Mouse (Mus musculus) left cerebral cortex, postnatal 25 days (tissue): ENCODE measurements at regions not wholly inside any gene's neighbourhood (a gene's known extent, or its start where the extent isn't known, plus 50 kb on each side); places are given as distances from the start of the nearest gene placed in this dataset.

Source experiments
- DNase-seq, 2 experiments: peaks; one replicate each; pipeline ENCODE4 v3.0.0; 2022; ENCODE audit warnings: low spot score in 2 of 2, mixed read lengths in 1 of 2
- intact Hi-C: fragments of 180-260 bp; cut with DNase I; formaldehyde crosslinking; loops from one replicate; pipeline ENCODE4 v1.15.1; 2025

DNA sequence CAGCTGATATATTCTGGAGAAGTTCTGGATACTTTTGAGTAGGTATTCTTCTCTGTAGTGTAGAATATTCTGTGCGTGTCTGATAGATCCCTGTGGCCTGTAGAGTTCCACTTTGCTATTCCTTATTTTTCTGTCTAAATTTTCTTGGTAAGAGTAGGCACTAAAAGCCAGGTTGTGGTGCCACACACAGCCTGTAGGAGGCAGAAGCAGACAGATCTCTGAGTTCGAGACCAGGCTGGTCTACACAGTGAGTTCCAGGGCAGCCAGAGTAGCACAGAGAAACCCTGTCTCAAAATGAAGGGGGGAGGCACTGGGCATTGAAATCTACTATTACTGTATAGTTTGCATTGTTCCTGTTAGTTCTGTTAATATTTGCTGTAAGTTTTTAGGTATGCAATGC lies 147.4 kb downstream of the Icos start:
- no peak for DNase-seq
- intact Hi-C loops = no loop called here

DNA sequence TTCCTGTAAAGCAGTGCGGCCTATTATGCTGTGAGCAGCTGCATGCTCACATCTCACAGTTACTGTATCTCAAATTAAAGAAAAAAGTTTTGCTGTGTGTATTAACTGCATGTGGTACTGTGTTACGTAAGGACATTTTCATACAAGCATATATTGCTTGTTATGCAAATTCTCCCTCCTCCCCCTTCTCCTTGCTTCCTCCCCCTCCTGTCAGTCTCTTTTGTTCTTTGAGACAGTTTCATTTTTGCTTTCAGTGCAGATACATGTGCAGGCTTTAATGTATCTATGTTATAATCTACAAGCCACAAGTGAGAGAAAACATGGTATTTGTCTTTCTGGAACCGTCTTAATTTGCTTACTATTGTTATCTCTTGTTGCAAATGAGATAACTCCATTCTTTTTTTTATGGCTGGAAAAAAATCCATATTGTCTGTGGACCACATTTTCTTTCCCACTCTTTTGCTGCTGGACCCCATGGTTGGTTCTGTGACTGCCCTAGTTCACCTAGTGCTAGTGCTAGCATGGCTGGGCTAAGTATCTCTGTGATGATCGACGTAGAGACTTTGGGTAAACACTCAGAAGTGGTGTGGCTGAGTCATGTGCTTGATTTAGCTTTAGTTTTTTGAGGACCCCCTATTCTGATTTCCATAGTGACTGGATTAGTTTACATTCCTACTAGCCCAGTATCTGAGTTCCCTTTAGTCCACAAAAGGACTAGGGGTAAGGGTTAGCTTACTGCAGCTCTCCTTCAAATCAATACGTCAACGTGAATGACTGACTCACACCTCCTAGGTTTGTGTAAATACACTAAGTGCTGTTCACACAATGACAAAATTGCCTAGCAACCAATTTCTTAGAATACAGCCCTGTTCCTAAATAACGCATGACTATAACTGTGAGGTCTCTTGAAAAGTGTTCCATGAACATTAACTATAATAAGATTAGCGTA lies 158.1 kb downstream of the Icos start:
- no peak for DNase-seq
- intact Hi-C loops = loop anchor here (5.0 kb wide), 2 partner anchors 241 to 1566 kb away; partner anchors contain the start of gene Nrp2

DNA sequence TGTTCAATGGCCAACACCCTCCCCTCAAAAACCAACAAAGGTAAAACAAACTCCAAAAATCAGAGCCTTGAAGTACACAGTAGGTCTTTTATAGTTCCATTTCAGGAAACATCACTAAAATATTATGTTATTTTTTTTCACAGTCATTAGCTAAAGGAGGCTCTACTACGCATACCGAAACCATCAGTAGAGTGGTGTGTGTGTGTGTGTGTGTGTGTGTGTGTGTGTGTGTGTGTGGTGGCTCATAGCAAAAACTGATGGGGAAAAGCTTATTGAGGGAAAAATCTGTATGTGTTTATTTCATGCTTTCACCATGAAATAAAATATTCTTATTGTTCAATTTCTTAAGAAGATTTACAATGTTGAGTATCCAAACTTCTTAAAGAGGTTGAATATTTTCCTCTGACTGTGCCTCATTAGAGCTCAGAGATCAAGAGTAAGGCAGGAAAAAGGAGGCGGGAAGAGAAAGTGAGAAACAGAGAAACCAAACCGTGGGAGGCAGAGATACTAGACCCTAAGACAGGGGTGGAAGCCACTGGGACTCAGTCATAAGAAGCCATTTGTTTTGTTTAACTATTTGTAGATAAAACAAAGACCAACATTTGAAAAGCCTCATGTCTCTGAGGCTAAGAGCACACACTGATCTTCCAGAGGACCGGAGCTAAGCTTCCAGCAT lies 159.6 kb downstream of the Icos start:
- intact Hi-C loops = loop anchor here (5.0 kb wide), 2 partner anchors 240 to 1565 kb away; partner anchors contain the start of gene Nrp2
- DNase-seq = no peak

DNA sequence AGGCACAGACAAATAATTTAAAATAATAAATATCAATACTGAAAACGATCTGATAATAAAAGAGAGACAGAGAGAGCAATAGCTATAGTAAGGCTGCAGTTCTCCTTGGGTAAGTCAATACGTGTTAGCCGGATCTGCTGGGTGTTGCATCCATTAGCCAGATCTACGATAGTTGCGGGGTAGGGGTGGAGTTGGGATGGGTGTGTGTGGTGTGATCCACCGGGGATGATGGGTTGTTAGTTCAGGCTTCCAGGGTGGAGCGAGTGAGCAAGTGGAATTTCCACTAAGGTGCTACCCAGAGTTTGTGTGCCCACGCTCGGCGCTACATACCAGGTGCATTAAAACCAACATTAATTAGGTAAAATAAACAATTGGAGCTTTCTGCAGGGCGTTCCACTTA lies 160.2 kb downstream of the Icos start:
- intact Hi-C loops = loop anchor here (5.0 kb wide), 2 partner anchors 239 to 1564 kb away; partner anchors contain the start of gene Nrp2
- DNase-seq = no peak

DNA sequence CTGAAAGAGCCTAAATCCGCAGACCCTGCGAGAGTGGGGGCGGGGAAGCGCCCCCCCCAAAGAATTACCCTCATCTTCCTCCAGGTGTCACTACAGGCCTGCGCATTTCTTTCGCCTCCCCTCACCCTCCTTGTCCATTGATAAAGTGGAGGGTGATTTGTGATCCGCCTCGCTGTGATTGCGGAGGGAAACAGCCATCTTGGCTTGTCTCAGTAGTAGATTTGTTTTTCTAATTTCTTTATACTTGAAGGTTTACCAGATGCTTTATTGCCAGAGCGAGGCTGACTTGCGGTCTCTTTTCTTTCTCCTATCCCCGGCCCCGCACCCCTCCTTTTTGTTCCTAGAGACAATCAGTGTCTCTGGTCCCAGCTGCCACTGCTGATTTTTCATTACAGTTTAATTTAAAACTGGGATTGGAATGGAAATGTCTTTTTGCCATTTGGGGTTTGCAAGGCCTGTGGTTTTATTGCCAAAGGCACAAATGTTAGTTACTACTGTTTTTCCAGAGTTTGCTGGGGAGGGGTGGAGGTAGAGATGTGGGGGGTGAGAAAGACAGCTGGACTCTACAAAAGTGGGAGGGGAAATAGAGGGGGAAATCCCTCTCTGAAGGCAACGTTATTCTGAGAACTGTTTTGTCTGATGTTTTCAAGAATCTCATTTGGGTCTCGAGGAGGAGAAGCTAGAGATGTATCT lies 161.7 kb downstream of the Icos start:
- intact Hi-C loops = loop anchor here (5.0 kb wide), 2 partner anchors 238 to 1563 kb away; partner anchors contain the start of gene Nrp2
- peak; percentile 33 to 48 for DNase-seq

DNA sequence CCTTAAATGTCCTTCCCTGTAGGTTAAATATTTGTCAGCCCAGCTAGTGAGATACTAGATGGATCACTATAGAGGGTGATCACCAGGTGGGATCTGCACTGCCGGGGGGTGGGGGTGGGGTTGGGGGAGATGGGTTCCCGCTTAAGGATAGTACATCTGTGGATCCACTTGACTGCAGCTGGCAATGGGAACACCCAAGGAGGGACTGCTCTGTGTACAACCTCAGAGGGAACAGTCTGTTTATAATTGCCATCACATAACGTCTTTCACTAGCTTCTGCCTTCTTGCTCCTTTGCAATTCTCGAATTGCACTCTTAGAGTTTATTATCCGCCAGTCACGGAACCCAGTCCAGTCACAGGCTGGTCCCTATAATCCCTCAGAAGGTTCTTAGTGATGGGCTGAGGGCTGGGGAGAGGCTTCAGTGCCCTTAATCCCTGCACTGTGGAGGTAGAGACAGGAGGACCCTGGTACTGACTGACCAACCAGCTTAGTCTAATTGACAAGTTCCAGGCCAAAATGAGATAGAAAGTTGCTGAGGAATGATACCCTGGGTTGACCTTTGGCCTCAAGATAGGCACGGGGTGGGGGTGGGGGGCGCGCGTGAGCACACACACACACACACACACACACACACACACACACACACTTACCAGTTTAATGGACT lies 162.4 kb downstream of the Icos start:
- intact Hi-C loops = loop anchor here (5.0 kb wide), 2 partner anchors 237 to 1562 kb away; partner anchors contain the start of gene Nrp2
- DNase-seq = no peak

DNA sequence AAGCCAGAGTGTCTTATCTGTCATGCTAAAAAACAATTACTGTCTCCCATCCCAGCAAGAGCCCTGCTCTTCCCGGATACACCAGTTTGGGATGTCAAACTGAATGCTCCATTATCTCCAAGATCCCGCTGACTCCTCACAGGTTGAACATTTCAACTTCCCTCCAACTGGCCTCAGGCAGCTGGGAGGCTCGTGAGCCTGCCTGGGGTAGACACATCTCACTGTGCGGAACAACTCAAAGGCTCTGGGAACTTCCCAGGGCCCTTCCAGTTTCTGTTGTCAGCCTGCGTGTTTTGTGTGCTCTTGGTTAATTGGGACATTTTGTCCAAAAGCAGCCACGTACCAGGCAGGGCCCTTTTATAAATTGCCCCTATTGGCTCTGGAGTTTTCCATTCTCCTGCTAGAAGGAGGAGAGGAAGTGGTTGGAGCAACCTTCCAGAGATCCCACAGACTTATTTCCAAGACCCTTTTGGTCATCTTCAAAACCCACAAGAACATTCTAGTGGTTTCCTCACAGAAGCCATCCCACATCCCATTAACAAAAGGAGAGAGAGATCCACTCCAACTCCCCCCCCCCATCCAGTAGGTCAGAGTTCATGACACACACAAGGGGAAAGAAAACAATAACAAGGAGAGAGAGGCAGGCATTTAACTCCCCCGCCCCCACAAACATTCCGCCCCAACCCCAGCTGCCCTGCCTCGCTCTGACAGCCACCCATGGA lies 163.3 kb downstream of the Icos start:
- DNase-seq = no peak
- intact Hi-C loops = no loop called here

DNA sequence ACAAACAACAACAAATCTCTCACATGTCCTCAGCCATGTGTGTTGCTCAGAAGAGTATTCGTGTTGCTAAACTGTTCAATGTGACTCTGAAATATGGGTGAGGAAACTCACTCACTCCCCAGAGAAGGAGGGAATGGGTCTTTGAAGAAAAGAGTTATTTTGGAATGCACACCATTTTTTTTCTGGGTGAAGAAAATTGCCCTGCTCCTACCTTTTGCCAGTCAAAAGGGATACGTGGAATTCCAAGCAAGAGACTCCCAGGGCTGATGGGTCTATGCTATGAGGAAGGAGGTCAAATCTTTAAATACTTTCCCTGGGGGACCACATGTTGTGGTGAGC lies 163.8 kb downstream of the Icos start:
- no peak for DNase-seq
- intact Hi-C loops = no loop called here

DNA sequence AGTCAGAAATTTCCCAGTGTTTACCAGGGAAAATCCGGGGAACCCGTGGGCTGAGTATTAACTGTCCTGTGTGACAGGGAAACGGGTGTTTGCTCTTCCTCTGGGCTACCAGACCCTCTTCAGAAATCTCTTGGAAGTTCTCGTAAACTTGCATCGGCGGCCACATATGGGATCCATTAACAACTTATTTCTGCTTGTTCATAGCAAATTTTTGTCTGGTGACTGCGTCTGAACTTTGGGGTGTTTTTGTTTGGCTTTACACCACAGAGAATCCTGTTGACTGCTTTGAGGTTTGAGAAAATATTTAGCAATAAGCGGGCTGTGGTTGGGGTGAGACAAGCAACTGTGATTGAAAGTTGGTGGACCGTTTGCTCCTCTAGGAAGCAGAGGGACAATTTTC lies 164.2 kb downstream of the Icos start:
- intact Hi-C loops = no loop called here
- no peak for DNase-seq

DNA sequence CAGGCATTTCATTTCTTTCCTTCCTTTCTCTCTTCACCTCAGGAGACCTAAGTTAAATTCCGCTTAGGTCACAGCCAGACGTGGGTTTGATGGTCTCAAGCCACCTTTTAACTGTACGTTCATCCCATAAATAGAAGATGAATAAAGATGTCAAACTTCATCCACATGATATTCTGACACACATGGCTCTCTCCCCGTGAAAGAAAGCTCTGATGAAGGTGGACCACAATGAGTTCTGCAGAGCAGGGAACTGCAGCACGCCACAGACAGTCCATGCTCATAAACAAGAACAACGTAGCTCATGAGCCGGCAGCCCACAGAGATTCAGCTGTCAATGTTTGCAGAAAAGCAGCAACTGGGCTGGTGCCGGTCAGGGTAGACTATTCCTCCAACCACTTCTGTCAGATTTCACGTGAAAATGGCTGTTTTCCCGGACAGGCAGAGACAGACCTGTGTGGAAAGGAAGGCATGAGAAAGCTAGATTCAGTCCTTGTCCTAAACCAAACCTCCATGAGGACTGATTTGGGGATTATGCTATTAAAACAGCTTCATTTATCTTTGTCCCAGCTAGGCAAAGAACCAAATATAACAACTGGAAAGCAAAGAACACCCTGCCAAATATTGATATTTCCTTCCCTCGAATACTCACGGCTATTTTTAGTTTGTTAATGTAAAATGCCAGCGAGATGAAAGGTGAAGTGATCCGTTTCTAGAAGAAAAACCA lies 165.5 kb downstream of the Icos start:
- intact Hi-C loops = no loop called here
- DNase-seq = no peak

DNA sequence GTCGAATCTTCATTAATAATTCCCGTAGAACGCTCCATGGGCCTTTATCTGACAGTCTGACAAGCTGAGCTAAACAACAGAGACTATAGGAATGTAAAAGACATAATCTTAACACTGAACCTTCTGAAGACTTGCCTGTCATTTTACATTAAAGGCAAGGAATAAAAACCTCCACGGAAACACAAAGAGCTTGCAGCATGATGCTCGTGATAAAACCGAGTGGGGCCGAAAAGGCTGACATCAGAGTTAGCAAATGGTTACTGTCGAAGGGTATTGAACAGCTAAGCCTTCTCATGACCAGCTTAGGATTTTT lies 166.0 kb downstream of the Icos start:
- no peak for DNase-seq
- intact Hi-C loops = no loop called here

DNA sequence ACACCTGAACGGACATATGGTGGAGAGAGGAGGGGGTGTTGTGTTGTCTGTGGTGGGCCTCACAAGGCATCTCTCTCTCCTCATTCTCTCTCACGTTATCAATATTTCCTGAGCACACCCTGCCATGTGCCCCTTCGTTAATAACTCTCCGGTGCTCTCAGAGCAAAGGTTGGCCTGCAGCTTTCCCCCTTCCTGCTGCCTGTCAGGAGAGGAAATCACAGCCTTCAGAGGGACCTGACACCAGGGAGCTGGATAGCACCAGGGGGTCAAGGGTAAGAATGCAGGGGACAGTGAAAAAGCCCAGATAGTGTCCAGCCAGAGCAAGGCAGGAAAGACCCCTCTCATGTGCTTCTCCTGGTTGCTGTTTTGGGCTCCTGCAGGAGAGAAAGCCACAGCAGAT lies 167.3 kb downstream of the Icos start:
- intact Hi-C loops = no loop called here
- no peak for DNase-seq

DNA sequence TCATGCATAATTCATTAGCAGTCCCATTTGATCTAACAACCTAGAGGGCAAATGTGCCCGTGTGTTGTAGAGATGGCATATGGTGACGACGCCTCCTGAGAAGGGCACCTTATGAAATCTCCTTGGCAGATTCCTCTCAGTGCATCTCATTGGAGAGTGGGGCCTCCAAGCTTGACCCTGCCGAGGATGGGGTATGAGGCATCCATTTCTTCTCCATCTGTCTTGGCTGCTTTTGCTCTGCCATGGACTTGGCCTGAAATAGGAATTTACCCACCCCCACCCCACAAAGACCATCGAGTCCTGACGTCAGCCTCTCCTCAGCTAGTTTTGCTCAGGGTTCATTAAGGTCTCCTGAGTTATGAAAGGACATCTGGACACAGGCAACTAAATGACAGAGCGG lies 167.8 kb downstream of the Icos start:
- intact Hi-C loops = no loop called here
- DNase-seq = no peak

DNA sequence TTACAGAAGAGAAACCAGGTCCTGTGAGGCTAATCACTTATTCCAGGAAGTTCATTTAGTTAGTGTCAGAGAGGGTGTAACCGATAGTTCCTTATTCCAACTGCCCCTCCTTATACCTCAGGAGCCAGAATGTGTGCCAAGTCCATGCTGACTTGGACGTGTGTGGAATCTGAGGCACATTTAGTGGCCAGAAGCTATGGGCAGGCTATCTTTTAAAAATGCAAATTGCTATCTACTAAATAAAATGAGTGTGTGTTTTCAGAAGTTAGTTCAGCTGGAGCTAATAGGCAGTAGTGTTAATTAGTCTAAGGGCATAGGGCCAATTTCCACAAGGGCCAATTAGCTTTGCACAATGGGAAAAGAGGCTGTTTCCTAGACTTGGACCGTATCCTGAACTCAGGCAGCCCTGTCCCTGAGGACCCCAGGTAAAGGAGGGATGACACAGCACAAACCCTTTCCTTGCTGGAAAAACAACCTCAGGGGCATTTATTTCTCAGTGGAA lies 168.5 kb downstream of the Icos start:
- DNase-seq = no peak
- intact Hi-C loops = no loop called here

DNA sequence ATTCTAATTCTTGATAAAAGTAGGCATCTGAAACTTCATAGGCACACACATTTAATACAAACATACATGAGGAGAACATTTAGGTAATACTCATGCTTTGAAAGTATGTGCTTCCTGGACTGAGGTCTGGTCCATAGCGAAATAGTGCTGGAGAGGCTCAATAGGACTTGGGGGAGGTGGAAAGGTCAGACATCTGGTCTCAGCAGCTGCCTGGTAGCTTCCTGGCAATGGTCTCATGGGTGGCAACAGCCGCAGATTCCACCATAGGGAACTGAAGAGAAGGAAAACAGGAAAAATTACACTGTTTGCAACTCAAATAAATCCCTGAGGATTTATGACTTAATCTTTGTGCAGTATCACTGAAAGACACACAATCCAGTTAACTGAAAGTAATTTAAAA lies 174.0 kb downstream of the Icos start:
- intact Hi-C loops = no loop called here
- no peak for DNase-seq

DNA sequence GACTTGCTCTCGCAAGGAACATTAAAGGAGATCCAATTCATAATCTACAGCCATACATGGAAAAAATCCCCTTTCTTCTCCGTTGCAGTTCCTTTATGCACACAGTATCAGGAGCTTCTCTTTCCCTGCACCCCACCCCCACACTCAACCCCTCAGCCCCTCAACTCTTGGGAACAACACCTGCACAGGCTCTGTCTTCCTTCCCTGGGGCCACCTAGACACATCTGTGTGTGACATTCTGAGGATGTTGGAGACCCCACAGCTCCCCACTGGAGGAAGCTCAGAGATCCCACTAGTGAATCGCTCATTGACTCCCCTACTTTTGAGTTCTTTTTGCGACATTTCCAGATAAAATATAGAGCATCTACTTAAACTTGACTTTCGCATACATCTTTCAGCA lies 174.4 kb downstream of the Icos start:
- intact Hi-C loops = no loop called here
- no peak for DNase-seq

DNA sequence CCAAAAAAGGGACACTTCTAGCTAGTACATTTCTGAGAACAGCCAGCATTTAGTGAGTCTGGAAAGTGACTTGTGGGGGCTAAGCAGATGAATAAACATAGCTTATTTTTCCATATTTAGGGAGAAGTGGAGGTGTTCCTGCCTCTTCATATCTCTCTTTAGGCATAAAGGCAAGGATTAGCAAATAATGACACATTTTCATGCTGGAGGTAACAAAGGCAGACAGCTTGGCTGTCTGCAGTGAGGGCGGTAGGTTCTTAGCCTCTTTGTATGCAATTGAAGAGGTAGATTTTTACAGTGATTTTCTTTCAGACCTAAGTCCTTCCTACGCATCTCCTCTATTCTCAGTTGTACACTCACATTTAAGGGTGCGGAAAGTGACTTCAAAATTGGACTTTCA lies 176.5 kb downstream of the Icos start:
- intact Hi-C loops = no loop called here
- peak in 1 of 2 experiments; percentile 68 for DNase-seq

DNA sequence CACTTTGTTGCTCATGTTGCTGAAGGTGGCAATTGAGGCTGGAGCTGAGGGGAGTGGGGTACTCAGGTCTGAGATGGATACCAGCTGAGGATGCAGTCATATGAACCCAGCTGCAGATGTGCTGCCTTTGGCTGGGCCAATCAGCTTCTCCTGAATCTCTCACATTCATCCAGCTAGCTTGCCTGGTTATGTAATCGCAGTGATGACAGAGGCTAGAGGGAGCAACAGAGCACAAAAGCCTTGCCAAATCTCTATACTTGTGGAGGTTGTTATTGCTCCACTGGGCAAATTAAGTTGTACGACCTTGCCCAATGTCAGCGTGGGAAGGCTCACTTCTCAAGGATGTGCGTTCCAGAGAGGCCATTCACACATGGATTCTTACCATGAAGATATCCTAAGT lies 179.5 kb downstream of the Icos start:
- intact Hi-C loops = no loop called here
- DNase-seq = no peak

DNA sequence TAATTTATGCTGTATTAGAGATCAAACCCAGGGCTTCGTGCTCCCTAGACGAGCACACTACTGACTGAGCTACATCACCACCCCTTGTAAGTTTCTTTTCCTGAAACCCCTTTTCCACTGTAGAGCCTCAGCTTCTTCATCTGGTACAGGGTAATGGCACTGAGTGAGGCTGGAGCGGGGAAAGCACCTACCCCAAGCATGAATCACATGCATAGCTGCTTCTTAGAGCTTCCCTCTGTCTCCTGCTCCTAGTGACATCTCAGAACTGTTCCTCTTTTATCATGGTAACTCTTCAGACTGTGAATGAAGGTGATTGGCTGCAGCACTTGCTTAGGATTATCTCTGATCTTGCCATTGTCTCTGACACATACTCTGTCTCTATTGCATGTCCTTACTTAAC lies 182.8 kb downstream of the Icos start:
- no peak for DNase-seq
- intact Hi-C loops = no loop called here
